Mouse (Mus musculus): ENCODE measurements around the gene Hoxa3. TPM values are rescaled to one million over a fixed set of nuclear protein-coding genes. Genes with fewer than 3 reads are reported as not detected.

Hoxa3 gene
- polyA plus RNA-seq, 1 experiment from 2014 or later: 7.7 TPM

DNA sequence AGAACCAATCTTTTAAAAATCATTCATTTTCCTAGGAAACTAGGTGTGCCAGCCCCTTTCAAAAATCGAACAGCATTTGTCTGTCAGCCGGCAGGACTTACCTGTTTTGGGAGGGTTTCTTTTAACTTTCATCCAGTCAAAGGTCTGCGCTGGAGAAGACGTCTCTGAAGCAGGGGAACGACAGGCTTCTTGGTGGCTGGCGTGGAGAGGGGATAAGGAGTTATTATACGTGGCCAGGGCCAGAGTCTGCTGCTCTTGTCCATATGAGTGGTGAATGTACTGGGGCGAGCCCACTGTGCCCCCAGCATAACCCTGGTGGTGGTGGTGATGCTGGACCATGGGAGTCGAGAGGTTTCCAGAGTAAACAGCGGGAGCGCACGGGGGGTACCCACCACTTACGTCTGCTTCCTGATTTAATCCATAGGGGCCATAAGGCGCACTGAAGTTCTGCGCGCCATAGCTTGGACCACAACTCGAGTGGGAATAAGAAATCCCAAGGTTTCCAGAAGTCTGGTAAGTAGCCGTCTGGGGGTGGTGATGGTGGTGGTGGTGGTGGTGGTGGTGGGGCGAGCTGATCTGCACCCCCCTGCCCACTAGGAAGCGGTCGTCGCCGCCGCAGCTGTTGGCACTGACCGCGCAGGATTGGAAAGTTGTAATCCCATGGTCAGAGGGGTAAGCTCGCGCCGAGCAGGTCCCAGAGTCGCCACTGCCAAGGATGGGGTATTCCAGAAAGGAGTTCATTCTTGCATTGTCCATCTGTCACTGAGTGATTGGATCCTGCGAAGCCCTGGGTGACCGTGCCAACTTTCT, 55.5 kb downstream of the Hoxa3 start:
- peak overlapping the region; percentile 100 for H3K4me2 ChIP-seq
- H3K27me3 ChIP-seq: peaks cover 82% of the 10 kb centered on the region
- peak; percentile 48 for ATAC-seq (ENCODE audit: insufficient number of reproducible peaks, insufficient read depth, low FRiP score, low TSS enrichment, low read depth)
- H3K36me3 ChIP-seq: no peaks in the 10 kb centered on the region
- H3K27ac ChIP-seq: no peak overlapping the region
- H3K4me1 ChIP-seq (replicated peaks): peaks cover 32% of the 10 kb centered on the region
- peak overlapping the region; percentile 71 for H3K4me3 ChIP-seq (replicated peaks)
- WGBS: under 1% methylated on average over 32 of the region's 32 CpGs
- H3K9me3 ChIP-seq: no peaks in the 10 kb centered on the region
- no peak overlapping the region for H3K9ac ChIP-seq (replicated peaks)

GRCm38 (mm10) chr6:52156551-52157200, 56.5 kb downstream of the Hoxa3 start:
- Histone ChIP-seq H3K36me3 (no peaks in the 10 kb centered on the region), H3K9ac (replicated peaks) (no peak overlapping the region), H3K9me3 (no peaks in the 10 kb centered on the region), H3K4me3 (replicated peaks) (peak overlapping the region; percentile 6; the same call in 1 of the 2 replicates), H3K27ac (no peak overlapping the region), H3K4me1 (replicated peaks) (peaks cover 27% of the 10 kb centered on the region), H3K4me2 (0 out of 2 replicates have a peak overlapping the region, but pooled peaks have one; percentile 17), H3K27me3 (peaks cover 84% of the 10 kb centered on the region)
- no peak for ATAC-seq (ENCODE audit: insufficient number of reproducible peaks, insufficient read depth, low FRiP score, low TSS enrichment, low read depth)
- 2% methylated on average over 20 of the region's 20 CpGs for WGBS

DNA sequence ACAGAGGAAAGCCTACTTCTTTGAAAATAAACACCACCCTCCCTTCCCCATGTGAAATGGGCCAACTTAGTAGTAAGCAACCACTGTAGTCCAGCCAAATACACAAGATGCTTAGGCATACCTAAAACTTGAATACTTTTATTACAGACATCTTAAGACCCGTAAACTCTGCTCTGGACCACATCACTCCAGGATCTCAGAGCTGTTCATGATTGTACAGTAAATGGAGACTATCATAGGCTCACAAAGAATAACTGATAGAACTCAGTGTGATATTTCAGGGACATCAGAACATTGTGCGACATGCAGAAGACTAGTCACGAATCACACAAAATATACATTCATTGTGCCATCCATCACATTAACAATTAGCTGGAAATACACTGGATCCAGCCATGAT, 57.7 kb downstream of the Hoxa3 start:
- no peak overlapping the region for H3K27ac ChIP-seq
- peaks cover 21% of the 10 kb centered on the region for H3K4me1 ChIP-seq (replicated peaks)
- no peak overlapping the region for H3K4me3 ChIP-seq (replicated peaks)
- WGBS: 58% methylated on average over 3 of the region's 3 CpGs
- no peak overlapping the region for H3K9ac ChIP-seq (replicated peaks)
- no peak for ATAC-seq (ENCODE audit: insufficient number of reproducible peaks, insufficient read depth, low FRiP score, low TSS enrichment, low read depth)
- H3K9me3 ChIP-seq: no peaks in the 10 kb centered on the region
- peaks cover 91% of the 10 kb centered on the region for H3K27me3 ChIP-seq
- no peaks in the 10 kb centered on the region for H3K36me3 ChIP-seq
- no peak overlapping the region for H3K4me2 ChIP-seq

GRCm38 (mm10) chr6:52154044-52154443, 59.1 kb downstream of the Hoxa3 start:
- peaks cover 10% of the 10 kb centered on the region for H3K4me1 ChIP-seq (replicated peaks)
- H3K27ac ChIP-seq: no peak overlapping the region
- no peak overlapping the region for H3K4me3 ChIP-seq (replicated peaks)
- 18% methylated on average over 5 of the region's 5 CpGs for WGBS
- H3K27me3 ChIP-seq: peaks cover 90% of the 10 kb centered on the region
- no peak overlapping the region for H3K9ac ChIP-seq (replicated peaks)
- no peak for ATAC-seq (ENCODE audit: insufficient number of reproducible peaks, insufficient read depth, low FRiP score, low TSS enrichment, low read depth)
- no peak overlapping the region for H3K4me2 ChIP-seq
- H3K9me3 ChIP-seq: no peaks in the 10 kb centered on the region
- no peaks in the 10 kb centered on the region for H3K36me3 ChIP-seq

- no peaks in the 10 kb centered on the region for H3K36me3 ChIP-seq
- H3K4me2 ChIP-seq: no peak overlapping the region
- peaks cover 86% of the 10 kb centered on the region for H3K27me3 ChIP-seq
- ATAC-seq (ENCODE audit: insufficient number of reproducible peaks, insufficient read depth, low FRiP score, low TSS enrichment, low read depth): no peak
- no peak overlapping the region for H3K27ac ChIP-seq
- 3% methylated on average over 6 of the region's 6 CpGs for WGBS
- no peak overlapping the region for H3K9ac ChIP-seq (replicated peaks)
- peaks cover 8% of the 10 kb centered on the region for H3K4me1 ChIP-seq (replicated peaks)
- no peak overlapping the region for H3K4me3 ChIP-seq (replicated peaks)
- no peaks in the 10 kb centered on the region for H3K9me3 ChIP-seq
Measured at GRCm38 (mm10) chr6:52153270-52153669, 59.9 kb downstream of the Hoxa3 start.

GRCm38 (mm10) chr6:52152226-52153193, 60.6 kb downstream of the Hoxa3 start:
- Histone ChIP-seq H3K27ac (no peak overlapping the region), H3K9me3 (no peaks in the 10 kb centered on the region), H3K36me3 (no peaks in the 10 kb centered on the region), H3K4me3 (replicated peaks) (no peak overlapping the region), H3K27me3 (peaks cover 79% of the 10 kb centered on the region), H3K4me1 (replicated peaks) (peaks cover 8% of the 10 kb centered on the region), H3K9ac (replicated peaks) (no peak overlapping the region), H3K4me2 (no peak overlapping the region)
- ATAC-seq (ENCODE audit: insufficient number of reproducible peaks, insufficient read depth, low FRiP score, low TSS enrichment, low read depth): no peak
- WGBS: 15% methylated on average over 16 of the region's 16 CpGs

DNA sequence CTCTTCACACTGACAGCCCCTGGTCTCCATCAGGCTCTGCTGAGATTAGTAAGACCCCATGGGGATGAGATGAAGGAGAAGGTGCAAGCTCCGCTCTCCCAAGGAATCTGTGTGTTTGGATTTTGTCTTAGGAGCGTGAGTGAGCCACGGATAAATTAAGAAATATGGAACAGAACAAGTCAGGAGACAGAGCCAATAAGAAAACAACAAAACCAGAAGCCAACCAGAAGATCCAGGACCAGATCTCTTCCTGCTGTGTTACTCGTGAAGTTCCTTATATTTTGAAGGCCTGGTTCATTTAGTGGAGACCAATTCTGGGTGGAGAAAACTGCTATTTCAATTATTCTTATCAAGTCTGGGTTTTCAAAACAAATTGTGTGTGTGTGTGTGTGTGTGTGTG, 61.6 kb downstream of the Hoxa3 start:
- 24% methylated on average over 4 of the region's 4 CpGs for WGBS
- ATAC-seq (ENCODE audit: insufficient number of reproducible peaks, insufficient read depth, low FRiP score, low TSS enrichment, low read depth): no peak
- Histone ChIP-seq H3K9ac (replicated peaks) (no peak overlapping the region), H3K4me2 (no peak overlapping the region), H3K9me3 (no peaks in the 10 kb centered on the region), H3K4me1 (replicated peaks) (peaks cover 8% of the 10 kb centered on the region), H3K36me3 (no peaks in the 10 kb centered on the region), H3K4me3 (replicated peaks) (no peak overlapping the region), H3K27me3 (peaks cover 76% of the 10 kb centered on the region), H3K27ac (no peak overlapping the region)

- no peak overlapping the region for H3K27ac ChIP-seq
- peaks cover 69% of the 10 kb centered on the region for H3K27me3 ChIP-seq
- peak overlapping the region; percentile 29 for H3K4me2 ChIP-seq
- H3K9me3 ChIP-seq: no peaks in the 10 kb centered on the region
- peak; percentile 63; the same call in 1 of the 2 replicates for ATAC-seq (ENCODE audit: insufficient number of reproducible peaks, insufficient read depth, low FRiP score, low TSS enrichment, low read depth)
- no peak overlapping the region for H3K9ac ChIP-seq (replicated peaks)
- H3K4me3 ChIP-seq (replicated peaks): no peak overlapping the region; the same call in 1 of the 2 replicates
- 3% methylated on average over 16 of the region's 16 CpGs for WGBS
- H3K36me3 ChIP-seq: no peaks in the 10 kb centered on the region
- peaks cover 8% of the 10 kb centered on the region for H3K4me1 ChIP-seq (replicated peaks)
Measured at GRCm38 (mm10) chr6:52150401-52150966, 62.7 kb downstream of the Hoxa3 start.

GRCm38 (mm10) chr6:52139115-52139514, 74.0 kb downstream of the Hoxa3 start:
- Histone ChIP-seq H3K9ac (replicated peaks) (no peak overlapping the region), H3K4me2 (no peak overlapping the region), H3K27ac (no peak overlapping the region), H3K9me3 (no peaks in the 10 kb centered on the region), H3K27me3 (no peaks in the 10 kb centered on the region), H3K4me3 (replicated peaks) (no peak overlapping the region), H3K36me3 (no peaks in the 10 kb centered on the region), H3K4me1 (replicated peaks) (peaks cover 7% of the 10 kb centered on the region; the same call in 1 of the 2 replicates)
- no peak for ATAC-seq (ENCODE audit: insufficient number of reproducible peaks, insufficient read depth, low FRiP score, low TSS enrichment, low read depth)
- 80% methylated on average over 5 of the region's 5 CpGs for WGBS

GRCm38 (mm10) chr6:52138576-52138975, 74.6 kb downstream of the Hoxa3 start:
- Histone ChIP-seq H3K27ac (no peak overlapping the region), H3K4me1 (replicated peaks) (peaks cover 7% of the 10 kb centered on the region; the same call in 1 of the 2 replicates), H3K9ac (replicated peaks) (no peak overlapping the region), H3K4me2 (no peak overlapping the region), H3K9me3 (no peaks in the 10 kb centered on the region), H3K27me3 (no peaks in the 10 kb centered on the region), H3K4me3 (replicated peaks) (no peak overlapping the region), H3K36me3 (no peaks in the 10 kb centered on the region)
- 59% methylated on average over 10 of the region's 10 CpGs for WGBS
- no peak for ATAC-seq (ENCODE audit: insufficient number of reproducible peaks, insufficient read depth, low FRiP score, low TSS enrichment, low read depth)
